Mouse (Mus musculus): ENCODE data around the gene 4930558K02Rik. TPM values are rescaled to one million over a fixed set of nuclear protein-coding genes. Genes with fewer than 3 reads are reported as not detected.

4930558K02Rik gene
- polyA plus RNA-seq, 1 experiment from 2014 or later, result not detected

- Histone ChIP-seq H3K9me3 (no peaks in the 10 kb centered on the region), H3K27me3 (no peaks in the 10 kb centered on the region), H3K36me3 (no peaks in the 10 kb centered on the region), H3K4me3 (no peak overlapping the region), H3K4me1 (no peaks in the 10 kb centered on the region), H3K9ac (replicated peaks) (no peak overlapping the region), H3K27ac (replicated peaks) (no peak overlapping the region), H3K4me2 (replicated peaks) (no peak overlapping the region)
- no peak for ATAC-seq (ENCODE audit: low FRiP score, low read depth)
- 68% methylated on average over 4 of the region's 4 CpGs for WGBS
These were observed 66.3 kb downstream of the 4930558K02Rik start for GRCm38 (mm10) chr1:161912940-161913647.

- Histone ChIP-seq H3K9ac (replicated peaks) (no peak overlapping the region), H3K27ac (replicated peaks) (no peak overlapping the region), H3K4me3 (no peak overlapping the region), H3K27me3 (no peaks in the 10 kb centered on the region), H3K4me1 (no peaks in the 10 kb centered on the region), H3K36me3 (no peaks in the 10 kb centered on the region), H3K9me3 (no peaks in the 10 kb centered on the region), H3K4me2 (replicated peaks) (no peak overlapping the region)
- no peak for ATAC-seq (ENCODE audit: low FRiP score, low read depth)
- 84% methylated on average over 8 of the region's 8 CpGs for WGBS
These were observed 70.4 kb downstream of the 4930558K02Rik start for GRCm38 (mm10) chr1:161909074-161909473.

- Histone ChIP-seq H3K9me3 (no peaks in the 10 kb centered on the region), H3K27me3 (no peaks in the 10 kb centered on the region), H3K27ac (replicated peaks) (no peak overlapping the region), H3K4me1 (no peaks in the 10 kb centered on the region), H3K4me2 (replicated peaks) (no peak overlapping the region), H3K4me3 (no peak overlapping the region), H3K36me3 (no peaks in the 10 kb centered on the region), H3K9ac (replicated peaks) (no peak overlapping the region)
- no peak for ATAC-seq (ENCODE audit: low FRiP score, low read depth)
- 76% methylated on average over 2 of the region's 2 CpGs for WGBS
These were observed 71.5 kb downstream of the 4930558K02Rik start for GRCm38 (mm10) chr1:161907795-161908457.

- 89% methylated on average over 4 of the region's 4 CpGs for WGBS
- H3K4me3 ChIP-seq, result no peak overlapping the region
These were observed 72.3 kb downstream of the 4930558K02Rik start for GRCm38 (mm10) chr1:161907111-161907510.

GRCm38 (mm10) chr1:161902692-161903452 lies 76.6 kb downstream of the 4930558K02Rik start:
- ATAC-seq (ENCODE audit: low FRiP score, low read depth), result no peak
- no peaks in the 10 kb centered on the region for H3K27me3 ChIP-seq
- no peak overlapping the region for H3K9ac ChIP-seq (replicated peaks)
- H3K27ac ChIP-seq (replicated peaks), result no peak overlapping the region
- H3K4me2 ChIP-seq (replicated peaks), result no peak overlapping the region
- H3K4me1 ChIP-seq, result no peaks in the 10 kb centered on the region
- 84% methylated on average over 9 of the region's 9 CpGs for WGBS
- no peak overlapping the region for H3K4me3 ChIP-seq
- H3K9me3 ChIP-seq, result no peaks in the 10 kb centered on the region
- H3K36me3 ChIP-seq, result no peaks in the 10 kb centered on the region

More at GRCm38 (mm10) chr1:161907111-161907510, 72.3 kb downstream of the 4930558K02Rik start:
- Histone ChIP-seq H3K27ac (replicated peaks) (no peak overlapping the region), H3K9me3 (no peaks in the 10 kb centered on the region), H3K4me2 (replicated peaks) (no peak overlapping the region), H3K4me1 (no peaks in the 10 kb centered on the region), H3K27me3 (no peaks in the 10 kb centered on the region), H3K9ac (replicated peaks) (no peak overlapping the region), H3K36me3 (no peaks in the 10 kb centered on the region)
- ATAC-seq (ENCODE audit: low FRiP score, low read depth), result no peak

- no peak overlapping the region for H3K4me2 ChIP-seq (replicated peaks)
- no peaks in the 10 kb centered on the region for H3K4me1 ChIP-seq
- no peak for ATAC-seq (ENCODE audit: low FRiP score, low read depth)
- no peaks in the 10 kb centered on the region for H3K9me3 ChIP-seq
- no peaks in the 10 kb centered on the region for H3K36me3 ChIP-seq
- no peak overlapping the region for H3K4me3 ChIP-seq
- H3K27me3 ChIP-seq, result no peaks in the 10 kb centered on the region
- WGBS, result 66% methylated on average over 2 of the region's 2 CpGs
- no peak overlapping the region for H3K27ac ChIP-seq (replicated peaks)
- no peak overlapping the region for H3K9ac ChIP-seq (replicated peaks)
These were observed 79.3 kb downstream of the 4930558K02Rik start for GRCm38 (mm10) chr1:161900129-161900528.

GRCm38 (mm10) chr1:161897235-161897634 lies 82.2 kb downstream of the 4930558K02Rik start:
- Histone ChIP-seq H3K9ac (replicated peaks) (no peak overlapping the region), H3K4me1 (no peaks in the 10 kb centered on the region), H3K4me3 (no peak overlapping the region), H3K36me3 (no peaks in the 10 kb centered on the region), H3K27ac (replicated peaks) (no peak overlapping the region), H3K27me3 (no peaks in the 10 kb centered on the region), H3K4me2 (replicated peaks) (no peak overlapping the region), H3K9me3 (no peaks in the 10 kb centered on the region)
- WGBS, result 86% methylated on average over 8 of the region's 8 CpGs
- no peak for ATAC-seq (ENCODE audit: low FRiP score, low read depth)

GRCm38 (mm10) chr1:161896130-161896529 lies 83.3 kb downstream of the 4930558K02Rik start:
- ATAC-seq (ENCODE audit: low FRiP score, low read depth), result no peak
- Histone ChIP-seq H3K27ac (replicated peaks) (no peak overlapping the region), H3K36me3 (no peaks in the 10 kb centered on the region), H3K9me3 (no peaks in the 10 kb centered on the region), H3K4me3 (no peak overlapping the region), H3K4me1 (no peaks in the 10 kb centered on the region), H3K27me3 (no peaks in the 10 kb centered on the region), H3K4me2 (replicated peaks) (no peak overlapping the region), H3K9ac (replicated peaks) (no peak overlapping the region)
- WGBS, result 68% methylated on average over 10 of the region's 10 CpGs

- Histone ChIP-seq H3K9me3 (no peaks in the 10 kb centered on the region), H3K4me2 (replicated peaks) (no peak overlapping the region), H3K4me3 (no peak overlapping the region), H3K27ac (replicated peaks) (no peak overlapping the region), H3K4me1 (no peaks in the 10 kb centered on the region), H3K27me3 (no peaks in the 10 kb centered on the region), H3K36me3 (no peaks in the 10 kb centered on the region), H3K9ac (replicated peaks) (no peak overlapping the region)
- no peak for ATAC-seq (ENCODE audit: low FRiP score, low read depth)
- WGBS, result 92% methylated on average over 3 of the region's 3 CpGs
These were observed 84.4 kb downstream of the 4930558K02Rik start for GRCm38 (mm10) chr1:161895014-161895413.

- Histone ChIP-seq H3K9ac (replicated peaks) (no peak overlapping the region), H3K4me3 (no peak overlapping the region), H3K9me3 (no peaks in the 10 kb centered on the region), H3K4me2 (replicated peaks) (no peak overlapping the region), H3K4me1 (no peaks in the 10 kb centered on the region), H3K27me3 (no peaks in the 10 kb centered on the region), H3K27ac (replicated peaks) (no peak overlapping the region), H3K36me3 (no peaks in the 10 kb centered on the region)
- WGBS, result 62% methylated on average over 2 of the region's 2 CpGs
- no peak for ATAC-seq (ENCODE audit: low FRiP score, low read depth)
These were observed 84.9 kb downstream of the 4930558K02Rik start for GRCm38 (mm10) chr1:161894553-161894952.

GRCm38 (mm10) chr1:161894126-161894525 lies 85.3 kb downstream of the 4930558K02Rik start:
- no peaks in the 10 kb centered on the region for H3K9me3 ChIP-seq
- H3K27me3 ChIP-seq, result no peaks in the 10 kb centered on the region
- H3K4me1 ChIP-seq, result no peaks in the 10 kb centered on the region
- no peak overlapping the region for H3K4me2 ChIP-seq (replicated peaks)
- no peak overlapping the region for H3K4me3 ChIP-seq
- no peak overlapping the region for H3K27ac ChIP-seq (replicated peaks)
- H3K36me3 ChIP-seq, result no peaks in the 10 kb centered on the region
- ATAC-seq (ENCODE audit: low FRiP score, low read depth), result no peak
- H3K9ac ChIP-seq (replicated peaks), result no peak overlapping the region
- WGBS, result 82% methylated on average over 2 of the region's 2 CpGs

Measured in midbrain, embryonic 12.5 days (tissue).